Mouse (Mus musculus) natural killer cell, adult 2 months (primary cell): ENCODE measurements around the gene Irf5.
A peak's percentile ranks its signal among the peaks of the same experiment; 100 is the strongest.

Source experiments
- DNase-seq, 2 experiments: peaks; one replicate each; pipeline ENCODE4 v3.0.0; 2022; ENCODE audit warnings: low spot score in 2 of 2

The Irf5 gene

DNA sequence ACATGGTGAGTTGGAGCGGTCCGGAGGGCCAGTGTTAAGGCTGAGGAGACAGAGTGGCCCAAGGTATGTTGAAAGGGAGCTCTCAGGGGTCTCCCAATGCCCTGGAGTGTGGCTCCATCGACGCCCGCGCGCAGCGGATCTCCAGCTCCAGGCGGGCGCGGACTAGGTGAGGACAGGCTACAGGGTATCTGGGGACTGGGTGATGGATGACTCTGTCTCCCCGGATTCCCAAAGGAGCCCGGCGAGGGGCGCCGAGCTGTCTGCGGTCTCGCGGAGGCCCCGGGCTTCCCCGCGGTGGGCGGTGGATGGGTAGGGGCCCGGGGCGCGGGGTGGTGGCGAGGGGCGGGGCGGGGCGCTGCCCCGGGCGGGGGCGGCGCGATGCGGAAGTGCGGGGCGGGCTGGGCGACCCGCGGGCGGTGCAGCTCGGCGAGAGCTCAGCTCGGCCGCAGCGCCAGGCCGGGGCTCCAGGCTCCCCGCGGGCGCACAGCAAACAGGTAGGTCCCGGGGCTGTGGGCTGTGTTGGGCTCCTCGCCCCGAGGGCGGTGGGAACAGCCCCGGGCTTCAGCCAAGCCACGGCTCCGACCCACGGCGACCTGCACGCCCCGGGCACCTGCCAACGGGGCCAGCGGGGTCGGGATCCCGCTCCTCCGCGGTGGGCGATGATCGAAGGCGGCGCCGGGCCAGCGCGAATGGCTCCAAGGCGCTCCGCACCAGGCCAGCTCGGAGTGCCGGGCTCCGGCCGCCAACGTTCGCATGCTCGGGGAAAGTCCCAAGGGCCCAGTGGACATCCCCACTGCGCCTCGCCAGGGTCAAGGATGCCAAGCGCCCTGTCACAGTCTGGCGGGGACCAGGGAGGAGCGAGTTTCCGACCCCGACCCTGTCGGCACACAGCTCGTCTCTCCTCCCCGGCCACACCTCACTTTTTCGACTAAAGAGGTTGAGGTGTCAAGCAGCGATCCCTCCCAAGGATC lies at the start of gene Irf5:
TSS of gene Irf5 (plus strand) at position 345 of the 971 bp plus-strand sequence.
- peak; percentile 65 to 77 for DNase-seq

GRCm38 (mm10) chr6:29482691-29483090 lies 43.7 kb upstream of the Irf5 start:
- DNase-seq = no peak

DNA sequence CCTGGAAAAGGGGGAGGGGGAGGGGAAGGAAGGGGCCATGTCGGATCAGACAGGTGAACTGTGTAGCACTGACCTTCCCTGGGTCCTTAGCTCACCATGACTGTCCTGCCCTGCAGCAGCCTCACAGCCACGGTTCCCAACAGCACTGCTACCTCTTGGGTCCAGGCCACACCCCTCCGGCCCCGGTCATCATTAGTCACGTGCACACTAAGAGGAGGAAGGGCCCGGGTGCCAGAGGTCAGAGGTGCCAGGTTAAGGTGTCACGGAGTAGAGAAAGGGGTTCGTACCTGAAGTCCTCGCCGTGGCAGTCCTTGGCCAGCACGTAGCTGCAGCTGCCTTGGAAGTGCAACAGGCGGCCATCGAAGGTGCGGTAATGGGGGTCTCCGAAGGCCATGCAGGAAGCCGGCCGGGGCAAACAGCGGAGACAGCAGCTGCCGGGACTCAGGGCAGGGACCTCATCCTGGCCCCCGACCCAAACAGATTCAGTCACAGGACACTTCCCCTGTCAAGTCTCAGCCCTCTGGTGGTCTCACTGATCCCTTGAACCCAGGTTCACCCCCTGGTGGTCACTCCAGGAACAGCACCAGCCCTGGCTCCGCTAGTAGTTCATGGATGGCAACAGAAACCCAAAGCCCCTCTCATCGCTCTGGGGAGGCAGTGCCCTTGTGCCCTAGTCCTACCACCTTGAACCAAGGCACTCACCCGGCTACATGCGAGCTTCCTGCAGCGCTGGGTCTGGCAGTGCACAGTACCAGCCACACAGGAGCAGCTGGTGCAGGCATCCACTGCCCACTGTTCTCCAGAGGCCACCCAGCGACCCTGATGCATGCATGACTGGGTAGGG lies 41.5 kb upstream of the Irf5 start:
- peak; percentile 39 to 52 for DNase-seq

DNA sequence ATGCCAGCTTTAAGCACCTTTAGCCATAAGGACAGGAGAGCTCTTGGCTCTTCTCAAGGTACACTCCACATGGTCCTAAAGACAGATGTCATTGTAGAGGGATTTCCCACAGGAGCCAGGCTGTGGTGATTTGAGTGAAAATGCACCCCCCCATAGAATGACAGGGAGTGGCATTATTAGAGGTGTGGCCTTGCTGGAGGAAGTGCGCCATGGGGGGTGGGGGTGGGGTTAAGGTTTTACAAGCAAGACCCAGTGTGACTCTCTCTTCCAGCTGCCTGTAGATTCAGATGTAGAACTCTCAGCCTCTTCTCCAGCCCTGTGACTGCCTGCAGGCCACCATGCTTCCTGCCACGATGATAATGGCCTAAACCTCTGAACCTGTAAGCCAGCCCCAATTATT lies 40.5 kb upstream of the Irf5 start:
- no peak for DNase-seq

GRCm38 (mm10) chr6:29494101-29494500 lies 32.3 kb upstream of the Irf5 start:
- DNase-seq = no peak

GRCm38 (mm10) chr6:29496270-29496669 lies 30.2 kb upstream of the Irf5 start:
- no peak for DNase-seq

- no peak for DNase-seq
Observed at GRCm38 (mm10) chr6:29497791-29498190, 28.6 kb upstream of the Irf5 start.

- DNase-seq = no peak
Observed at GRCm38 (mm10) chr6:29500177-29500576, 26.2 kb upstream of the Irf5 start.

DNA sequence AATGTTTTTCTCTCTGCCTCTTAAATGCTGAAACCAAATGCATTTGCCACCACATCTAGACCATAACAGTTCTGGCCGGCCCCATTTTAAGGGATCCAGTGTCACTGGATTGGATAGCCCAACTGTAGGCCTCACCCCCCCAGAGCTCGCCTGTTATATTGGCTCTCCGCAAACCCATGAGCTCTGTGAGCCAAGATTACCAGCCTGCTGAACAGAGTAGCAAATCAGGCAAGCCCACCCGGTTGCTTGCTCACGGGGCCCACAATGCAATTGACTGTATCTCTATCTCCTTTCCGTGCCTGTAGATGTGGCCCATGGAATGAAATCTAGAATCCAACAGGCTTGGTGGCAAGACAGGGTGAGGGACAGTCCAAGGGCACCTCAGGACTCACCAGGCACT lies 25.6 kb upstream of the Irf5 start:
- no peak for DNase-seq

GRCm38 (mm10) chr6:29501599-29501998 lies 24.8 kb upstream of the Irf5 start:
- no peak for DNase-seq

DNA sequence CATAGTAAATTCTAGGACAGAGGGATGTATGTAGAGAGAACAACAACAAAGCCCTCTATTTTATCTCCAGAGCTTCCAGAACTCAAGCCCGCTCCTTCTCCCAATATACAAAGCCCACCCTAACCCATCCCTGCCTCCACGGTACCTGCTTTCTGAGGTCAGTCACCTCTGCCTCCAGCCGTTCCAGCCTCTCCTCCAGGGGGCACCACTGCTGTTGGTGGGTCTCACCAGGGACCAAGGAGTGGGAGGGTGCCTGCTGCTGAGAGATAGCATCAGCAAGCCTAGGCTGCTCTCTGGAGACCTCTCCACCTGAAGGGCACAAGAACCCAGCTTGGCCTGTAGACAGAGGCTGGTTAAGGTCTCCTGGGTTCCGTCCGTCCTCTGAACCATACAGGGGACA lies 20.9 kb upstream of the Irf5 start:
- no peak for DNase-seq

- no peak for DNase-seq
Observed at GRCm38 (mm10) chr6:29506834-29507233, 19.6 kb upstream of the Irf5 start.

GRCm38 (mm10) chr6:29507447-29508309 lies 18.7 kb upstream of the Irf5 start, which contains the start of gene Kcp:
Gene Kcp (minus strand): TSS chr6:29507952.
- no peak for DNase-seq

GRCm38 (mm10) chr6:29509086-29509485 lies 17.3 kb upstream of the Irf5 start:
- DNase-seq = no peak

DNA sequence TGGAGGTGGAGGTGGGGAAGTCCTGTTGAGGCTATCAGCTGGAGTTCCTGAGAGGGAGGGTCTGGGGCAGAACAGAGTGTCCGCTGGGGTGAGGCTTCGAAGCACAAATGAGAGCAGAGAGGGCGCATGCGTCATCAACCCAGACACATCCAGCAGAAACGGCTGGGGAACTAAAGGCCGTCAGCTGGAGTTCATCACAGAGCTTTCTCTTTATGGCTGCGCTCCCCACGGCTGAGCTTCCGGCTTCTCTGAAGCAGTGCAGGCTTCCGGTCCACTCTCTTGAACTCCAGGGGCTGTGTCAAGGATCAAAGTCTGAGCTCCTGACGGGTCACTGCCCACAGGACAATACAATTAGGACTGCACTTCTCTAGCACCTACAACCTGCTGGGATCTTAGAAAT lies 13.1 kb upstream of the Irf5 start:
- DNase-seq = peak in 1 of 2 experiments; percentile 18

GRCm38 (mm10) chr6:29517139-29517538 lies 9.3 kb upstream of the Irf5 start:
- DNase-seq = peak; percentile 60 to 83

GRCm38 (mm10) chr6:29522626-29523300 lies 3.7 kb upstream of the Irf5 start:
- no peak for DNase-seq

- DNase-seq = peak; percentile 7 to 43
Observed at GRCm38 (mm10) chr6:29523301-29524033, 3.0 kb upstream of the Irf5 start.

GRCm38 (mm10) chr6:29524034-29524489 lies 2.4 kb upstream of the Irf5 start:
- peak; percentile 4 to 82 for DNase-seq

GRCm38 (mm10) chr6:29525256-29525655 lies 1.2 kb upstream of the Irf5 start:
- peak; percentile 42 to 63 for DNase-seq
